Mouse (Mus musculus) megakaryocyte, adult 5-6 weeks (primary cell): Measurements from ENCODE around the gene Mob3a. TPM values are rescaled to one million over a fixed set of nuclear protein-coding genes. Genes with fewer than 3 reads are reported as not detected.

ENCODE experiments used
- ATAC-seq: 2 replicates; pipeline ENCODE4 v1.8.0; 2016; ENCODE audit warnings: mild to moderate bottlenecking, inconsistent platforms; ENCODE audit not compliant: poor library complexity, severe bottlenecking
- total RNA-seq, 2 experiments: library from RNA; stranded (forward) in 1 of 2; stranded (reverse) in 1 of 2; fragments of 153-499, 151-499 nt in 1 of 2; fragments of 221-1000, 200-1000 nt in 1 of 2; gene quantifications; 2 replicates each; pipeline versions ENCODE4 v1.2.3 to v1.2.4; 2015 to 2017

Mob3a gene
- total RNA-seq (2015): 61.8 and 72.0 TPM in 2 replicates
- 65.0 and 77.3 TPM in 2 replicates for total RNA-seq (2017)

DNA sequence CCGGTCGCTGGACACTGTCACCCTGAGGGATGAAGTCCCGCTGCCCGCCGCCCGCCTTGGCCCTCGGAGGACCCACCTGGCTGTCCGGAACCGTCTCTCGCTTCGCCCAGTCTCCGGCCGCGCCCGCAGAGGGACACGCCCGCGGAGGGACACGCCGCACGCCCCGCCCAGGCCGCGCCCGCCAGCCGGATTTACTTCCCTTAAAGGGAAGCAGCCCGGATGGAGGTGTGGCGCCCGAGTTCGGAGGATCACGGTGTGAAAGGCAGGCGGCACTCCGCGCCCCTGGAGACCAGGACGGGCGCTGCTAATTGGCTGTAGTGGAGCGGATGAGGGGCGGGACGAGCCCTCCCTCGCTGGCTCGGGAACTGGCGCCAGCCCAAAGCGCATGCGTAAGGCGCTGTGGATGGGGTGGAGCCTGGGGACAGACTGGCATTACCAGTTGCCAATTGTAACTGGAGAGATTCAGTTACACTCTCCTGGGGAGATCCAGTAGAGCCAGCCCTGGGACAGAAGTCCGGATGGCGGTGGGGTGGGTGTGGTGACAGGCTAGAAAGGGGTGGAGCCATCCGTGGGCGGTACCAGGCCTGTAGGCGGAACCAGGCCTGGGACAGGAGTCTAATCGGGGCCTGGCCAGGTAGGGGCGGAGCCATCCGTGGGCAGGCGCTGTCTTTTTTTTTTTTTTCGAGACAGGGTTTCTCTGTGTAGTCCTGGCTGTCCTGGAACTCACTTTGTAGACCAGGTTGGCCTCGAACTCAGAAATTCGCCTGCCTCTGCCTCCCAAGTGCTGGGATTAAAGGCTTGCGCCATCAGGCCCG, at the start of gene Mob3a, which contains the start of gene Izumo4:
Gene Mob3a, minus strand, starts transcription at position 257 of the 815 bp plus-strand sequence.
Gene Izumo4, plus strand, starts transcription at position 464 of the 815 bp plus-strand sequence.
- peak; percentile 79 for ATAC-seq

DNA sequence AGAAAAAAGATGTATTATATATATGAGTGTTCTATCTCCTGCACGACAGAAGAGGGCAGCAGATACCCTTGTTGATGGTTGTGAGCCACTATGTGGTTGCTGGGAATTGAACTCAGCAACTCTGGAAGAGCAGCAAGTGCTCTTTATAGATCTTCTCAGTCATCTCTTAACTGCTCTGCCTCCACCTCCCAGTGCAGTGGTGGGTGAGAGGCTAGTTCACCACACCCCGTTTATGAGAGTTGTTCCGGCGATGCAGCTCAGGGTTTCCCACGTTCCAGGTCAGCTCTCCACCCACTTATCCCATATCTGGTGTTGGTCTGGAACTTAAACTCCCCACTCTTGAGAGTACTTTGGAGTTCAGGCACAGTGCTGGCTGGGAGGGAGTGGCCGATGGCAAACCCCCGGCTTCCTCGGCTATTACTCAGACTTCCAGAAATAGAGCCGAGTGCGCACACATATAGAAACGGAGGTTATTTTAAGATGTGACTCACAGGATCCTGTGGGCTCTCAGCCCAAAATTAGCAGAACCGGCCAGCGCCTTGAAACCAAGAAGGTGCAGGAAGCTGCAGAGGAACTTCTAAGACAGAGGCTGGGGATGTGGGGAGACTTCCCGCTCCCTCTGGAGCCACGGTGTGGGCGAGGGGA, 49.5 kb upstream of the Mob3a start:
- ATAC-seq: peak; percentile 48

- no peak for ATAC-seq
Measured at GRCm38 (mm10) chr10:80748609-80749008, 46.8 kb upstream of the Mob3a start.

DNA sequence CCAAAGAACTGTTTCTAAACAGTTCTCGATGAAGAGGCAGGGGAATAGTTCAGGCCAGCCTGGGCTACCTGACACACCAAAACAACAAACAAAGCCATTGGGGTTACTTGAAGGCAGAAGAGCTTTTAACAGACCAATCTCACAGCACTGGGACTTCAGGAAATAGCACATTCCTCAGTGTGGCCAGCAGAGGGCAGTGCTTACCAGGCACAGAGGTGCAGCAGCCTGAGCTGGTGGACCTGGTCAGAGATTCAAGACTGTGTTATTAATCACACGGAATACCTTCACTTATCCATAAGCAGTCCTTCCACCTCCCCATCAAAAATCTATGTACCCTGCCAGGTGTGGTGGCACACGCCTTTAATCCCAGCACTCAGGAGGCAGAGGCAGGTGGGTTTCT, 45.6 kb upstream of the Mob3a start:
- ATAC-seq: peak; percentile 64

GRCm38 (mm10) chr10:80744262-80744661, 42.5 kb upstream of the Mob3a start:
- peak; percentile 48 for ATAC-seq

DNA sequence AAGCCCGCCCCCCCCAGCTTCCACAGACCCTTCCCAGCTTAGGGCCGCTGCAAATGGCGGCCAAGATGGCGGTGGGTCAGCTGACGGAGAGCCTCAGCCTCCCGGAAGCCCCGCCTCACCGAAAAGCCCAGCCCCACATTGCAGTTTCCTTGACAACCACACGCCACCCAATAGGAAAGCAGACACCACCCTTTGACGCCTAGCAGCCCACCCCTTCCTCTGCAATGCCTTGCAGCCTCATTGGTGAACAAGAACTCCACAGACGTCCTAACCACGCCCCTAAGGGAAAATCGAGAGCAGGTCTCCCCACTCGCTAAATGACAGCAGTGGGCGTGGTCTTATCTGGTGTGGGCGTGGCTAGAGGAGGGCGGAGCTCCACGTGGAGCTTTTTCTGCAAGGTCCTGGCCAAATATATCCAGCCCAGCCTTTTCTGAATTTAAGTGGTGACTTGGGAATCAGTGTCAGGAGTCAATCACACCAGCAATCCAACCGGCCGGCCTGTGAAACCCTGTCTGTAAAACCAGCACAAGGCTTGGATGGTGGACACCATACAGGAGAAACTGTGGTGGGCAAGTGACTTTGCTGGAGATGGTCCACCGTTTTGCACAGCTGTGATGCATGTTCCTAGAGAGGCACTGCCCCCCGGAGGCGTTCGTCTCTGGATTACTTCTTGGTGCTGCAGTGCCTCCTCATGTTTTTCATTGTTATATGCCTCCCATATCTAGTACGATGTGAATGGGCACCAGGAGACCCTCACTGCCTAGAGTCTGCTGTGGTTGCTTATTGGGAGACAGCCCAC, 40.6 kb upstream of the Mob3a start, which contains the start of gene Ap3d1:
Gene Ap3d1, minus strand, starts transcription at position 85 of the 799 bp plus-strand sequence.
- ATAC-seq: peak; percentile 95

GRCm38 (mm10) chr10:80741634-80742179, 39.9 kb upstream of the Mob3a start:
- peak; percentile 11; the same call in 1 of the 2 replicates for ATAC-seq

DNA sequence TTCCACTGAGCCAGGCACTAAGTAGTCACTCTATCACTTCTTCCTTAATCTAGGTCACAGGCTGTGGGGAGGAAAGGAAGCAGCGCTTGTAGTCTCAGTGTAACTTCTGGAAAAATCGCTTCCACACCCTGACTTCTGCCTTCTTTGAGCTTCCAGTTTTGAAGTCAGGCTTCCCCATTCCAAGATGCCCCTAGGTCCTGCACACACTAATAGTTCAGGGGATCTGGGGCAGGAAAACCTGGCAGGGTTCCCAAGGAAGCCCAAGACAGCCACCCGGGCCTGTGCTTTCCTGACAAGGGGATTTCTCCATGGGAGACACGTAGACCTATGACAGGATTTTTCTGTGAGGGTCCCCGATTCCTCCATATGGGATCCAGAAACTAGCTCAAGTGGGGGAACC, 39.4 kb upstream of the Mob3a start:
- peak; percentile 13 for ATAC-seq

GRCm38 (mm10) chr10:80738657-80739056, 36.9 kb upstream of the Mob3a start:
- no peak for ATAC-seq

- ATAC-seq: no peak
Measured at GRCm38 (mm10) chr10:80736731-80737130, 35.0 kb upstream of the Mob3a start.

DNA sequence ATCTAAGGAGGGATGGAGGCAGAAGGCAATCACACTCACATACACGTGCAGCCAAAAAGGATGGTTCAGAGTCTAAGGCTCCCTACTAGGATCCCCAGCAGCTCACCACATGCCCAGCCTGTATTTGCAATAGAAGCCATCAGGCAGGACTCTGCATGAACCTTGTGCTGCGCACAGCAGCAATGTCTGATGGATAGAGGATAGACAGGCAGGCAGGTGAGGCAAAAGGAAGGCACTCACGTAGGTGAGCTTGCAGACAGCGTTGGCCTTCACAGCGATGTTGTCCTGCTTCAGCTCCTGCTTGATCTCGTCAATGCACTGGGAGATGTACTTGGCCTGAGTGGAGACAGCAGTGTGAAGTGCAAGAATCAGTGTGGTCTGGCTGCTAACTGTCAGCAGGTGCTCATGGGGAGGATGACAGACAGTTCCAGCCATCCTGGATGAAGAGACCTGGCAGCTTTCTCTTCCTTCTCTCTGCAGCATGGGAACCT, 30.9 kb upstream of the Mob3a start:
- no peak for ATAC-seq

DNA sequence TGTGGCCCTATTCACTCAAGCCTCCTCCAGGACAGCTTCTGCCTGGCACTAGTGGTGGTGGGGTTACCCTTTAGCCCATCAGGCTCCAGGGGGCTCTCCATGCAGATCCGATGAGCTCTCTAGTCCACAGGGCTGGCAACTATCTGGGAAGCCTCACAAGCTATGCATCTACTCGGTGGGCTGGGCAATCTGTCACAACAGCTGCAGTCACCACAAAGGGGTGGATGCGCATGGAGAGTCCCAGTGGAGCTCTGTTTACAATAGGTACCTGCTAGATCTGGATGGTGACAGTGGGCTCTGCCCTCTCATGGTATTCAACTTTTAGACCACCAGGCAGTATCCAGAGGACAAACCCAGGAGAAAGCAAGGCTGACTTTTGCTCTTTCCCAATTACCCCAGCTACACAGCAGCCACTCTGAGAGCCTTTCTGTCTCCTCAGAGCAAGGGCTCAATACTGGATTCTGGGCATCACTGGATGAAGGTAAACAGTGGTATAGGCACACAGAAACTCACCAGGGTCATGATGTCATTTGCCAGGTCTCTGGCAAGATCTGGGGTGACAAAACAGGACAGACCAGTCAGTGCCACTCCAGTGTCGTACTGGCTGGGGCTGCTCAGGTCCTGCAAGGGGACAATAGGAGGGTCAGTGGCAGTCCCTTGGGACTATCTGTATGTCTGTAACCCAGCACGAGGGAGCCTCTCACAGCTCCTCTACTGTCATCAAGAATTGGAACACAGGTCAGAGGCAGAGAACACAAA, 25.8 kb upstream of the Mob3a start:
- no peak for ATAC-seq

GRCm38 (mm10) chr10:80717281-80717680, 15.5 kb upstream of the Mob3a start:
- no peak for ATAC-seq

- ATAC-seq: no peak
Measured at GRCm38 (mm10) chr10:80710834-80711233, 9.1 kb upstream of the Mob3a start.

DNA sequence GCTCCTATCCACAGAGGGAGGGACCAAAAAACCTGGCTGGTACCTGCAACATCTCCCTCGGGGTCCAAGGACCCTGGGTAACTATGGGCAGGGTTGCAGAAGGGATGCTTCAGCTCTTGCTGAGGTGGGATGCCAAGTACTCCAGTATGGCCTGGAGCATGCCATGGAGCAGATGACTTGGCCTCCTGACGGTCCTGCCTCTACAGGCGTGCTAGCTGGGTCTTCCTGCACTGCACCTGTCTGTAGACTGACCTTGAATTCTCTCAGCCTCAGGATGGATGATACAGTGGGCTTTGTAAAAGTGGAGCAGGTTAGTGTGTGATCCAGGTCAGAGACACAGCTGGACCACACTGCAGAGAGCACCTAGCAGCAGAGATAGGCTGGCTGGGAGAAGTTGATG, 3.7 kb upstream of the Mob3a start:
- no peak for ATAC-seq

DNA sequence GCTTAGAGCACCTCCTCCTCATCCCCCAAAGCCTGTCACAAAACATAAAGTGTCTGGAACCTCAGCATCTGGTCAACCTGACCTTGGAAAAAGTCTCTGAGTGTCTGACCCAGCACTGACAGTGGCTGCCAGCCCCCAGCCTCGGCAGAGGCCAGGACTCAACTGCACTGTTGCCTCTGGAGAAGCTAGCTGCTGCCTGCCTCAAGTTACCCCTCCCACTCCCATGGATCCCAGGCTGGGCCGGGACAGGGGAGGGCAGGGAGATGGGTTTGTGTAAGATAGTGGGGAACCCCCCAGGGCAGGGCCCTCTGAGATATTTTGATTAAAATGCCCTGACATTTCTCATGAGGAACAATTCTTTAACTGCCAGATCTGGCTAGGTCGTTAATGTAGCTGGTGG, 3.3 kb upstream of the Mob3a start:
- ATAC-seq: no peak

GRCm38 (mm10) chr10:80704418-80704817, 2.6 kb upstream of the Mob3a start:
- no peak for ATAC-seq

GRCm38 (mm10) chr10:80703643-80704042, 1.9 kb upstream of the Mob3a start:
- no peak for ATAC-seq

- peak; percentile 66 for ATAC-seq
Measured at GRCm38 (mm10) chr10:80702536-80703390, 986 bp upstream of the Mob3a start.
